Mouse (Mus musculus) layer of hippocampus, adult 9-10 months (tissue): ENCODE results near the gene Suv39h2.

ENCODE experiments used
- DNase-seq: peaks from one replicate; pipeline ENCODE4 v3.0.0; 2022; ENCODE audit warnings: low spot score

Gene Suv39h2

GRCm38 (mm10) chr2:3474861-3475283 lies at the start of gene Suv39h2:
TSS of gene Suv39h2 (minus strand) at chr2:3475031.
- DNase-seq = peak; percentile 63

DNA sequence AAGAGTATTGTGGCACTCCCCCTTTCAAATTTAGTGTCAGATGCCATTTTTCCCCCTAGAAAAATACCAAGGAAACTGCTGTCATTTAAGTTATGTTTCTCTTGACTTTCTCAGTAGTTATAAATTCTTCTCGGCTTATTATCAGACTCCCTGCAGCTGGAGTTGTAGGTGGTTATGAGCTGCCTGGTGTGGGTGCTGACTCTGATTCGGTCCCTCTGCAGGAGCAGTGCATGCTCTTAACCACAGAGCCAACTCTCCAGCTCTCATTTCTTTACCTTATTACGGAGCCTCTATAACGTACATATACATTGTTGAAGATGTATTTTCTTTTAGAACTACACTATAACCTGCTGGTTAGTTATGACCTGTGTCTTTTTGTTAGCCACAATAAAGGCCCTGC lies 47.7 kb upstream of the Suv39h2 start:
- DNase-seq = no peak

DNA sequence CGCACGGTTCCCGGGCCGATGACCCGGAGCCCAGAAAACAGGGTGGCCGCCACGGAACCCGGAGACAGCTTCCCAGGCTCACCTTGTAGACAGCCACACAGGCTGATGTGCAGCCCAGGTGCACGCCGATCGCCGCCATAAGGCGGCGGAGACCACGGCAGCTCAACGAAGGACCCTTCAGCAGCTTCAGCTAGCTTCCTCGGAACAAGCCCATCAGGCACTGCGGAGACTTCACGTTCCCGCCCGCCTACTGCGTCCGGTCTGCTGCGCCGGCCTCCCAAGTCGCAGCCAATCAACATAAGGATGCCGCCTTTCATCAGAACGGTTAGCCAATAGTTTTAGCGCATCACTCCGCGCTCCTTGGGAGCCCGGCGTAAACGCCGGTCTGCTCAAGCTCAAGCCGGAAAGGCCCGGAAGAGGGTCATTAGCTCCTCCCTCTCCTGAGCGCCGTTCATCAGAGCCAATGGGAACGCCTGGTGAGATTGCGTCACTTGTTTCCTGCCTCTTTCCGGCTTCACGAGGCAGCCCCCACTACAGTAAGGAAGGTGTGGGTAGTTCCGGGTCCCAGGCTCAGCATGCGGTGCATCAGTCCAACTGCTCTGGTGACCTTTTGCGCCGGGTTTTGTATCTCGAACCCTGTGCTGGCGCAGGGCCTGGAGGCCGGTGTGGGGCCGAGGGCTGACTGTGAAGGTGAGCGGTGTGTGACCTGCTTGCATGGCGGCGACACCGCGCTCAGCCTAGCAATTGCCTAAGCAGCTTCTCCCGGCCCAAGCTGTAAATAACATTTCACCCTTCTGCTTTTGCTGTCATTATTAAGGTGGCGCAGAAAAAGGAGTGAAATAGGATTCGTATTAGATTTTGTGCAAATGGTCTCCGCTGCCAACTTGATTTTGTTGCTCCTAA lies 38.0 kb upstream of the Suv39h2 start, which contains the start of the genes Gm45902, Hspa14 and Cdnf:
Gm45902 (minus strand) TSS at position 239 of the 903 bp plus-strand sequence.
Hspa14 (minus strand) TSS at position 263 of the 903 bp plus-strand sequence.
Cdnf (plus strand) TSS at position 479 of the 903 bp plus-strand sequence.
- peak; percentile 94 for DNase-seq

DNA sequence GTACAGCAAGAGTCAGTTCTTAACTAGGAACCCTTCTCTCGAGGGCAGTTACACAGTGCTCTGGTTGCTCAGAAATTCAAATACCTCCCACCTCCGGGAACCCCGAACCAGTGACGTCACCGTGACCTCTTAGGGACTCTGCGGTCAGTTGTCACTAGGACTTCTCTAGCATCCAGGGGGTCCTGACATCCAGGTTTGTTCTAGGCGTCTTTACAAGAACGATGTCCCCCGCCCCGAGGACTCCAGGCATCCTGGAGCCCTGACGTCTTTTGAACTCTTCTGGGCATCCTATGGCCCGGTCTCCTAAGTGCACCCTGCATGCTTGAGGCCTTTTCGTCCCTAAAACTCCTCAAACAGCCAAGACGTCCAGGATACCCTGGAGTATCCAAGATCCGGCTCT lies 37.2 kb upstream of the Suv39h2 start:
- no peak for DNase-seq

DNA sequence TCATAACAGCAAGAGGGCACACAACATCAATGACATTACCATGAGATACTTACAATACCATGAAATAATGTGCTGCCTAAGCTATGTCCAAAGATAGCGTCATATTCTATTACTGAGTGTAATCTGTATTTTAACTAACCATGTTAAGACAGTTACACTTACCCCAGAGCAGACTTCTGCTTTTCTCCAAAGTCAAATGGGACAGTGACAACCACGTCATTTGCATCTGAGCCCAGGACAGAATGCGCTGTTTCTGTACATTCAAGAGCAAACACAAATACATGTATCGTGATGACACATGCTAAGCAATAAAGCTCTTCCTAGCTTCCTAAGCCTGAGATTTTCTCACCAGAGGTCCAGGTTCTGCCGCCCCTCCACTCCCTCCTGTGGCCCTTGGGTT lies 26.1 kb upstream of the Suv39h2 start:
- DNase-seq = no peak

GRCm38 (mm10) chr2:3499543-3499942 lies 24.7 kb upstream of the Suv39h2 start:
- DNase-seq = no peak

GRCm38 (mm10) chr2:3493833-3494409 lies 19.1 kb upstream of the Suv39h2 start:
- DNase-seq = no peak

DNA sequence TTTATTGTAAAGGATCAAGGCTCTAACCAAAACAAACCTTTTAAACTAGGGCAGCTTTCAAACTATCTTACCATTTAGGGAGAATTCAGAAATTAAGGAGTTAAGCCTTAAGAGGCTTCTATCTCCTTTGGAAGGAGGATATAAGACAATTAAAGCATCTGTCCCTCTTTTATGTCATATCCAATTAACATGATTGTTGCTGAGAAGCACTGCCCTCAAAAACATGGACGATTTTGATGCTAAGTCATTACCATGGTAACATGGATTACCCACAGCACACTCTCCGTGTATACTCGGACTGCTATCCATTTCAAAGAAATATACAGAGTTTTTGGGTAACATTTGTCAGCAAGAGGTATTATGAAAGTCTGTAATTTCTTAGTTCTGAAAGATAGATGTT lies 15.0 kb upstream of the Suv39h2 start:
- no peak for DNase-seq

DNA sequence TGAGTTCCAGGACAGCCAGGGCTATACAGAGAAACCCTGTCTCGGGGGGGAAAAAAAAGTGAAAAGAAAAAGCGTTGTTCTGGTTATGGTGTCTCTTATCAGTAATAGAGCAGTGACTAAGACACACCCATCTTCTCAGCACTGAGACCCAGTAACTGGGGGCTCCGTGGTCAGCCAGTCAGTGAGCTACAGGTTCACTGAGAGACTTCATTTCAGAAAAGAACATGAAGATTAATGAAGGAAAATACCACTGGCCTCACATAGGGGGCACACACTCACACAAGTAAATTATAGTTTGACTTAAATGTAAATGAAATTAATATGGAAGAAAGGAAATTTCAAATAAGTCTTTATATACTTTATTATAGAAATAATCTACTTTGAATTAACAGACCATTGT lies 5.4 kb upstream of the Suv39h2 start:
- DNase-seq = no peak

DNA sequence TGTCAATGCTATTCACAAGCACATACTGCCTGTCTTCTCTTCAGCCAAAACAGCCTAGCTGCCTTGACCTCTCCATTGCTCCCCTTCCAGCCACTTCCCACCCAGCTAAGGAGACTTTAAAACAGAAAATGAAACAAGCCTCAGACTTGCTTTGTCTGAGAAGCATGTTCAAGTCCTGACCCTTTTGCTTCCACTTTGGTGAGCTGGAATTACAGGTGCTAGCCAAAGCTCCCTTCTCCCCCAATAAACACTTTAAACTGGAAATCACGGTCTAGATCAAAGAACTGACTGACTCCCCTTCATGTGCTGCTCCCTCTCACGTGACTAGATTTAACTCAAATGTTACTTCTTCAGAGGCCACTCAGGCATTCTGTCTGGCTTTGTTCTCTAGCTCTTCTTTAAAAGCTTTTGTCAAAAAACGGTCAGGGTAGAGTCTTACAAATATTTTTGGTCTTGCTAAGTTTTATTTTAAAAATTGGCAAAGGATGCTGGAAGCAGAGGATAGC lies 968 bp upstream of the Suv39h2 start:
- DNase-seq = no peak

DNA sequence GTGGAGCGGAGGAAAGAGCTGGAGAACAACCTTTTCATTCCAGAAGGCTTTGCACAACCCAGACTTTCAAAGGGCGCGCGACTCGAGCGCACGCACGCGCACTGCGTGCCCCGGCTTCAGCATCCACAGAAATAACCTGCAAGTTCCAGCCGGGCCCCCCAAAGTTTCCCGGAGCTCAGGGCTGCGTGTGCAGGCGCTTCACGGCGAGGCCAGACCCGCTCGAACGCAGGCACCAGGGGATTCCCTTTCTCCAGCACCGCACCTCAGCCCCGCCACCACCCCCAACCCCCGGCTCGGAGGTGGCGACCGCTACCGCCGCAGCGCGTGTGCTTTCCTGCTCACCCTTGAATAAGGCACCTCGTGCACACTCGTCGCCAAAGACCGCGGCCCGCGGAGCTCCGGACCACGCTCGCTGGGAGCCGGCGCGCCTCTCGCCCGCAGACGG lies 448 bp downstream of the Suv39h2 start:
- DNase-seq = no peak

DNA sequence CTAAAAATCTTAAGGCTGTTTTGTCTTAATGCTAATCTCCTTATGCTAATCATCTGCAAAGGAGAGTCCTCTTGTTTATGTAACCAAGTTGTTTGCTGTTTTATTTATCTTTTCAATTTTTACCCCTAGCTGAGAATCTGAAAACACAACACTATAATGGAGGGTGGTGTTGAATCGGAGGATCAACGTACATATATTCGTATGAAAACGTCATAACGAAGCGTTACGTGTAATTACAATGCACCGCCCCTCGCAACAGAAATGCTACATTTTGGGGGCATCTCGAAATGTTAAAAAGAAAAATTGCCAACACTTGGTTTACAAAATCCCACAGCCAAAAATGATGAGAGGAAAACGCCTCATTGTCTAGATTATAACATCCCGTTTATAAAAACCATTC lies 940 bp downstream of the Suv39h2 start:
- no peak for DNase-seq

DNA sequence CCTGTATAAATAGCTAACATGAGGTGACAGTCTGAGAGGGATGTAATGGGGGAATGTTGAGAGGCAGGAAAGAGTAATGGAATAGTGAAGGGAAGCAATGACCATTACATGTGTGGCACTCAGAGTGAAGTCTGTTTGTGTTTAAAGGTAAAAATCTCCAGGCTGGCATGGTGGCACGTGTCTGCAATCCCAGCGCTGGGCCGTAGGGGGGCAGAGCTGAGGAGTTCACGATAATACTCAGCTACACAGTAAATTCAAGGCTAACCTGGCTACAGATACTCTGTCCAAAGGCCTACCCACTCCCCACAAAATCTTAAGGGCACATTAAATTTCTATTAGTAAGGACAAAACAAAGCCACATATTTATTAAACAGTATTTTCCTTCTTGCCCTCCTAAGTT lies 18.2 kb downstream of the Suv39h2 start:
- no peak for DNase-seq

- no peak for DNase-seq
These were observed 21.7 kb downstream of the Suv39h2 start for GRCm38 (mm10) chr2:3453096-3453495.

GRCm38 (mm10) chr2:3449431-3449830 lies 25.4 kb downstream of the Suv39h2 start:
- no peak for DNase-seq

GRCm38 (mm10) chr2:3445984-3446383 lies 28.8 kb downstream of the Suv39h2 start:
- no peak for DNase-seq

- no peak for DNase-seq
These were observed 30.6 kb downstream of the Suv39h2 start for GRCm38 (mm10) chr2:3444206-3444605.

- no peak for DNase-seq
These were observed 36.9 kb downstream of the Suv39h2 start for GRCm38 (mm10) chr2:3437956-3438355.

- DNase-seq = no peak
These were observed 39.3 kb downstream of the Suv39h2 start for GRCm38 (mm10) chr2:3435369-3436061.

DNA sequence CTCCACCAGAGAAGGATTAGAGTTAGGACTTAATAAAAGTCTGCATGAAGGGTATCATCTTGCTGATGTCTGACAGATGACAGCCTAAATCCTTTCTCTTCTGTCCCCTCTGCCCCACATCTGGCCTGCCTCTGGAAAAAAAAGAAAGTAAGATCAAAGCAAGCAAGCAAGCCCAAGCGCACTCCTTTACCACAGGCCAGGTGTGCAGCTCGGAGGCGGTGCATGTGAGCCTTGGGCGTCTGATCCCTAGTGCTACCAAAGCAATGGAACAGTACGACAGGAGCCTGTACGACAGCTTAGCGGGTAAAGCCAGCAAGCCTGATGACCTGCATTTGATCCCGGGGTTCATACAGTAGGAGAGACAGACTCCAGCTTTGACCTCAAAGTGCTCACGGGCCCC lies 43.9 kb downstream of the Suv39h2 start:
- no peak for DNase-seq

DNA sequence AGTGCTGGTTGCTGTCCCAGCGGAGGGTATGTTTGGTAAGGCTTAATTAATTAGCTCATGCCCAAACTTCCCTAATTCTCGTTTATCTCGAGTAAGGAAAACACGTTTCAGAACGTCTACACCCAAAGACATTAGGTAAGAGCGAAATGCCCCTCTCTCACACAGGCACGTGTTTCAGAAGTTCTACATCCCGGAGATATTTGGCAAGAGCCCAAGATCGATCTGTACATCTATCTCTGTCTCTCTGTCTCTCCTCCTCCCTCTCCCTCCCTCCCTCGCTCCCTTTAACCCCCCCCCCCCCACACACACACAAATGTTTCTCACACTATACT lies 50.3 kb downstream of the Suv39h2 start:
- no peak for DNase-seq

DNA sequence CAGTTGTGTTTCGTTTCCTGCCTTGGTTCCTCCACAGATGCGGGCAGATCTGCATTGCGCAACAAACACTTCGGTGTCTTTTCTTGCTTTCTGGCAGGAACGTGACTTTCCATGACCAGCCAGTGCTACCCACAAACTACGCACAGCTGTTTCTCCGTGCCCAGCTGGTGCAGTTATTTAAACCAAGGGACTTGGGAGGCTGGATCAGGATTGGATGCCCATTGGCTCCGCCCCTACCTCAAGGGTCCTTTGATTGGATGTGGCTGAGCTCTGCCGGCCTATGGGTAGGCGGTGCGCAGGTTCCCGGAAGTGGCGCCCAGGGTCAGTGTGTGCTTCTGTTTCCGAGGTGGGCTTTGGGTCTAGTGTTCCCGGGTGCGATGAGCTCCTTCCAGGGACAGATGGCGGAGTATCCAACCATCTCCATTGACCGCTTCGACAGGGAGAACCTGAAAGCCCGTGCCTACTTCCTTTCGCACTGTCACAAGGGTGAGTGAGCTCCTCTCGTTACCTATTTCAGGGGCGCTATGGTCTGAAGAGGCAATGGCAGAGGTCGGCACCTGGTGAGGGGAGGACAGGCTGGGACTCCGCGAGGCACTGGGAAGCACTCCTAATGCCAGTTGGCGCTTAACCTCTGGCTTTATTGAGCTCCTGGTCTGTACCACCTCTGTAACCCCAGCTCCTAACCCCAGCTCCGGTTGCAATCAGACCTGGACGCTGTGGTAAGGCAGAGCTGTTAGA lies 50.8 kb downstream of the Suv39h2 start, which contains the start of gene Dclre1c:
Dclre1c (plus strand) TSS at position 291 of the 738 bp plus-strand sequence.
- peak; percentile 87 for DNase-seq
